Mouse (Mus musculus): ENCODE data around the gene Rhag. TPM values are rescaled to one million over a fixed set of nuclear protein-coding genes. Genes with fewer than 3 reads are reported as not detected.

Rhag gene
- polyA plus RNA-seq (2014; fragmentation: Illumina TruSeq; extraction: RNeasy Lipid Tissue Mini Kit (QIAGEN cat#74804); ENCODE audit: low read depth, low replicate concordance) = not detected

DNA sequence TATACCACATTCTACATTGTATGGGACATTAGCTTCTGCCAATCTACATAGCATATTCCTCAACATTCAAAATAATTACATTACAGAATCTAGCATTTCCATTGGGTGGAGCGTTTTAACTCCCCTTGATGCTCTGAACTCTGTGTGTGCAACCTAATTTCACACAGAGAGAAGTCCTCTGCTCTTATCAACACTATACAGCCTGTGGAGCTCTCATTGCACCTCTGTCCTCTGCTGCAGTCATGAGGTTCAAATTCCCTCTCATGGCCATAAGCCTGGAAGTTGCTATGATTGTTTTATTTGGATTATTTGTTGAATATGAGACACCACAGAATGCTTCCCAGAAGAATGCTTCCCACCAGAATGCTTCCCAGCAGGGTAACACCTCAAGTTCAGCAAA, at the start of gene Rhag:
Rhag (plus strand) TSS at position 193 of the 400 bp plus-strand sequence.

DNA sequence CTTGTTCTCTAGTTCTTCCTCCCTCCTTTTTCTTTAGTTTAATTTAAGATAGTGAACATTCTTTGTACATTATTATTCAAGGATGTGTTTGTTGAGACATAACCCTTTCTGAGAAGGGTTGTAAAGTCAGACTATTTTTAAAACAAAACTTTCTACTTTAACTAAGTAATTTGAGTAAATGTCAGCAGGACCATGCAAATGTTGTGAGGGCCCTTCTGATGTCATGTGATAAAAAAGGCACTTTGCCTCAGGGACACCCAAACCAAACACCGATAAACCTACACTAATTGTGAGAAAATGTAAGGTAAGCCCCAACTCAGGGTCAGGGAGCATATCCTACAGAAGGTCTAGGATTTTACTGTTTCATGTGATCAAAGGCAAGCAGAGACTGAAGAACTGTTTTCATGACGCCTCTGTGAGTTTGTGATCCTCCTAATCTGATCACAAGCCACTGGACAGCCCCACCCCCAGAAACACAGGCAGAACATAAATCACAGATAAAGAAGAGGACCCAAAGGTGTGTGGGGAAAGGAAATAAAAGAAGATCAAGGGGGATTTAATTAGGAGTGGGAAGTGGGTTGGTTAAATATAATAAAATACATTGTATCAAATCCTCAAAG, 3.9 kb upstream of the Rhag start, which contains the start of gene Crisp2:
Crisp2 (minus strand) TSS at position 51 of the 620 bp plus-strand sequence.

DNA sequence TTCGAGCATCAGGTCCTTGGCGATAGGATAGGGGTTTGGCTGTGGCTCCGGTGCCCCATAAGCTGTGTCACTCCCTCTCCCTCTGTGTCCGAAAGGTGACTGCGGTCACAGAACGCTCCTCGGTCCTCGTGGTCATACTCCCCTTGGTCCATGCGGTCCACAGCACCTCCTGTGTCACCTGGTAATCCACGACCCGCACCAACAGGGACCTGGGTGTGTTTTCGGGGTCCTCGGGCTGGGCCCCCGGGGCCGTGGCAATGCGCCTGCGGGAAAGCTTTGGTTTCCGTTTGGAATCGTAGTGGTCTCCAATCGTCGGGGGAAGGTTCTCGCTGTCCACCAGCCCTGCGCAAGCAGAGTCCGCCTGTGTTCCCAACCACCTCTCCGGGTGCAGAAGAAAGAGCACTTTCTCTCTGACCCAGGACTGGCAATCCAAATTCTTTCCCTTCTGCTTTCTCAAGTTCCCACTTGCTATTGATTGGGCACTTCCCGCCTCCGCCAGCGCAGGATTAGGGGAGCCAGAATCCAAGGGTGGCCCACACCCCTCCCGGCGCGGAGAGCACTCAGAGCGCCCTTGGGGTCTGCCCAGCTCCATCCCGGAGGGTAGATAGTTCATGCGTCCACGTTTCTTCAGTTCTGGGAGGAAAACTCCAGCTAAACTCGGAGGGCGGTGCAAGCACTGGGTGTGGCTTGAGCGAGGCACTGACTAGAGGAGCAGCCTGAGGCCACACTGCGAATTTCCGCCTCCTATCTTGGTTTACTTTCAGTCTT, 69.2 kb downstream of the Rhag start, which contains the start of gene 9130008F23Rik:
9130008F23Rik (minus strand) TSS at position 636 of the 768 bp plus-strand sequence.

Other genes starting within 250 kb of the Rhag start
- not detected for gene Esp6, start 249.6 kb upstream of the Rhag start, polyA plus RNA-seq (2014; fragmentation: Illumina TruSeq; extraction: RNeasy Lipid Tissue Mini Kit (QIAGEN cat#74804); ENCODE audit: low read depth, low replicate concordance)
- not detected for gene Esp4, start 212.5 kb upstream of the Rhag start, polyA plus RNA-seq (2014; fragmentation: Illumina TruSeq; extraction: RNeasy Lipid Tissue Mini Kit (QIAGEN cat#74804); ENCODE audit: low read depth, low replicate concordance)
- gene Esp3, start 179.1 kb upstream of the Rhag start, polyA plus RNA-seq (2014; fragmentation: Illumina TruSeq; extraction: RNeasy Lipid Tissue Mini Kit (QIAGEN cat#74804); ENCODE audit: low read depth, low replicate concordance) = not detected
- gene Esp1, start 84.0 kb upstream of the Rhag start, polyA plus RNA-seq (2014; fragmentation: Illumina TruSeq; extraction: RNeasy Lipid Tissue Mini Kit (QIAGEN cat#74804); ENCODE audit: low read depth, low replicate concordance) = not detected
- gene Crisp2, start 4.1 kb upstream of the Rhag start, polyA plus RNA-seq (2014; fragmentation: Illumina TruSeq; extraction: RNeasy Lipid Tissue Mini Kit (QIAGEN cat#74804); ENCODE audit: low read depth, low replicate concordance) = 72.0 TPM
- gene 9130008F23Rik, start 69.4 kb downstream of the Rhag start, polyA plus RNA-seq (2014; fragmentation: Illumina TruSeq; extraction: RNeasy Lipid Tissue Mini Kit (QIAGEN cat#74804); ENCODE audit: low read depth, low replicate concordance) = 2.8 TPM
- not detected for gene Glyatl3, start 103.2 kb downstream of the Rhag start, polyA plus RNA-seq (2014; fragmentation: Illumina TruSeq; extraction: RNeasy Lipid Tissue Mini Kit (QIAGEN cat#74804); ENCODE audit: low read depth, low replicate concordance)
- gene Mut, start 123.6 kb downstream of the Rhag start, polyA plus RNA-seq (2014; fragmentation: Illumina TruSeq; extraction: RNeasy Lipid Tissue Mini Kit (QIAGEN cat#74804); ENCODE audit: low read depth, low replicate concordance) = 50.7 TPM
- 4.1 TPM for gene Cenpq, start 123.9 kb downstream of the Rhag start, polyA plus RNA-seq (2014; fragmentation: Illumina TruSeq; extraction: RNeasy Lipid Tissue Mini Kit (QIAGEN cat#74804); ENCODE audit: low read depth, low replicate concordance)

Data from adipose tissue, adult 10 weeks (tissue).